Mouse (Mus musculus): ENCODE results near the gene Traf3ip2. TPM values are rescaled to one million over a fixed set of nuclear protein-coding genes. Genes with fewer than 3 reads are reported as not detected.

Traf3ip2 gene
- polyA plus RNA-seq, 1 experiment from 2014 or later = 29.0 TPM

DNA sequence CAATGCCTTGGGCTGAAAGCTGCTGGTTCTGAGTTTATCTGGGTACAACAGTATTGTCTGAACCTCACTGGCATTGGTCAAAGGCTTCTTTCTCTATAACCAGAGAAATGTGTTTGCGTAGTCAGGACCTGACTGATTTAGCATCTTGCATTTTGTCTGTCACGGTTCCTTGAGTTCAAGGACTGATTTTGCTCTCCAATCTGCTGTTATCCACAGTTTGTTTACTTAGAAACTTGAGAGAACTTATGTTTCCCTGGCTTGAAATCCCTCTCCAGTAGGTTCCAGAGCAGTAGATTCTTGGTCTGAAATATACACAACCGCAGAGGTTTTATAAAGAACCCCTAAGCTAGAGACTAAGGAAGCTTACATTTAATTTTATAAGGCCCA, 47.5 kb downstream of the Traf3ip2 start:
- Histone ChIP-seq H3K27ac (peak overlapping the region; percentile 91), H3K9me3 (no peaks in the 10 kb centered on the region), H3K4me3 (replicated peaks) (no peak overlapping the region), H3K4me1 (peaks cover 32% of the 10 kb centered on the region), H3K36me3 (no peaks in the 10 kb centered on the region), H3K27me3 (replicated peaks) (no peaks in the 10 kb centered on the region), H3K9ac (no peak overlapping the region), H3K4me2 (no peak overlapping the region)
- no peak for ATAC-seq (ENCODE audit: insufficient read depth, low FRiP score, low read depth)
- WGBS = 36% methylated on average over 3 of the region's 3 CpGs

- H3K9ac ChIP-seq = no peak overlapping the region
- no peak for ATAC-seq (ENCODE audit: insufficient read depth, low FRiP score, low read depth)
- no peaks in the 10 kb centered on the region for H3K36me3 ChIP-seq
- 27% methylated on average over 5 of the region's 5 CpGs for WGBS
- H3K27ac ChIP-seq = peak overlapping the region; percentile 91
- H3K9me3 ChIP-seq = no peaks in the 10 kb centered on the region
- H3K27me3 ChIP-seq (replicated peaks) = no peaks in the 10 kb centered on the region
- no peak overlapping the region for H3K4me2 ChIP-seq
- peaks cover 32% of the 10 kb centered on the region for H3K4me1 ChIP-seq
- no peak overlapping the region for H3K4me3 ChIP-seq (replicated peaks)
Observed at GRCm38 (mm10) chr10:39660698-39661097, 48.0 kb downstream of the Traf3ip2 start.

GRCm38 (mm10) chr10:39665071-39665502, 52.4 kb downstream of the Traf3ip2 start:
- Histone ChIP-seq H3K4me3 (replicated peaks) (no peak overlapping the region), H3K4me2 (no peak overlapping the region), H3K36me3 (no peaks in the 10 kb centered on the region), H3K27me3 (replicated peaks) (no peaks in the 10 kb centered on the region), H3K4me1 (peaks cover 19% of the 10 kb centered on the region), H3K9ac (no peak overlapping the region), H3K9me3 (no peaks in the 10 kb centered on the region), H3K27ac (peak overlapping the region; percentile 12; the same call in 1 of the 2 replicates)
- WGBS = 54% methylated on average over 4 of the region's 4 CpGs
- no peak for ATAC-seq (ENCODE audit: insufficient read depth, low FRiP score, low read depth)

GRCm38 (mm10) chr10:39666027-39666426, 53.3 kb downstream of the Traf3ip2 start:
- Histone ChIP-seq H3K27ac (0 out of 2 replicates have a peak overlapping the region, but pooled peaks have one; percentile 9), H3K4me1 (peaks cover 11% of the 10 kb centered on the region; the same call in 1 of the 2 replicates)
- no peak for ATAC-seq (ENCODE audit: insufficient read depth, low FRiP score, low read depth)

GRCm38 (mm10) chr10:39671451-39671850, 58.7 kb downstream of the Traf3ip2 start:
- WGBS = 86% methylated on average over 1 of the region's 1 CpGs
- peaks cover 8% of the 10 kb centered on the region; the same call in 1 of the 2 replicates for H3K4me1 ChIP-seq
- no peaks in the 10 kb centered on the region for H3K36me3 ChIP-seq
- no peaks in the 10 kb centered on the region for H3K9me3 ChIP-seq
- no peak overlapping the region for H3K4me3 ChIP-seq (replicated peaks)
- no peak overlapping the region for H3K27ac ChIP-seq
- ATAC-seq (ENCODE audit: insufficient read depth, low FRiP score, low read depth) = no peak
- no peaks in the 10 kb centered on the region for H3K27me3 ChIP-seq (replicated peaks)
- no peak overlapping the region for H3K9ac ChIP-seq
- no peak overlapping the region for H3K4me2 ChIP-seq

More at GRCm38 (mm10) chr10:39666027-39666426, 53.3 kb downstream of the Traf3ip2 start:
- Histone ChIP-seq H3K9me3 (no peaks in the 10 kb centered on the region), H3K36me3 (no peaks in the 10 kb centered on the region), H3K9ac (no peak overlapping the region), H3K27me3 (replicated peaks) (no peaks in the 10 kb centered on the region), H3K4me3 (replicated peaks) (no peak overlapping the region), H3K4me2 (no peak overlapping the region)
- 37% methylated on average over 3 of the region's 3 CpGs for WGBS

DNA sequence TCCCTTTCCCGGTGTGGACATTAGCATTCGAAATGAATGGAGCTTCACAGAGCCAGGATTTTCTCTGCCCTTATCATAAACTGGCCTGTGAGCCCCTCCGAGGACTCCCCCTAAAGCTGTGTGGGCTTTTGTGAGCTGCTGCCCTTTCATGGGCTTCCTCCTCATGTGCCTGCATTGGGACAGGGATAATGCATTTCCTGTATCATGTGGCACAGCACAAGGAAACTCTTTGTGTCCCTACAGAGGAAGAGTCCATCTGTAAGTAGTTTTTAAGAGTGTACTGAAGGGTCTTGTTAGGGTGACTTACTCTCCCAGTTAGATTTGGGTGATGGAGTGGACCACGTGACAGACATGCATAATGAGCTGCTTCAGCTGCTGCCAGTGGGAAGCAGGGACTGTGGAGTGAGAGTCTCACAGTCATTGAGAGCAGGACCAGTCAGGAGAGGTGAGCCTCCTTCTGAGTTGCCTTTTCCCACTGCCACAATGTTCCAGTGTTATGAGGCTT, 59.9 kb downstream of the Traf3ip2 start:
- Histone ChIP-seq H3K9ac (no peak overlapping the region), H3K4me1 (peaks cover 8% of the 10 kb centered on the region; the same call in 1 of the 2 replicates), H3K27ac (peak overlapping the region; percentile 67; the same call in 1 of the 2 replicates), H3K4me3 (replicated peaks) (no peak overlapping the region), H3K36me3 (no peaks in the 10 kb centered on the region), H3K27me3 (replicated peaks) (no peaks in the 10 kb centered on the region), H3K9me3 (no peaks in the 10 kb centered on the region), H3K4me2 (no peak overlapping the region)
- WGBS = 27% methylated on average over 4 of the region's 4 CpGs
- ATAC-seq (ENCODE audit: insufficient read depth, low FRiP score, low read depth) = peak; percentile 48; the same call in 1 of the 2 replicates

- no peak for ATAC-seq (ENCODE audit: insufficient read depth, low FRiP score, low read depth)
Observed at GRCm38 (mm10) chr10:39674106-39674505, 61.4 kb downstream of the Traf3ip2 start.

DNA sequence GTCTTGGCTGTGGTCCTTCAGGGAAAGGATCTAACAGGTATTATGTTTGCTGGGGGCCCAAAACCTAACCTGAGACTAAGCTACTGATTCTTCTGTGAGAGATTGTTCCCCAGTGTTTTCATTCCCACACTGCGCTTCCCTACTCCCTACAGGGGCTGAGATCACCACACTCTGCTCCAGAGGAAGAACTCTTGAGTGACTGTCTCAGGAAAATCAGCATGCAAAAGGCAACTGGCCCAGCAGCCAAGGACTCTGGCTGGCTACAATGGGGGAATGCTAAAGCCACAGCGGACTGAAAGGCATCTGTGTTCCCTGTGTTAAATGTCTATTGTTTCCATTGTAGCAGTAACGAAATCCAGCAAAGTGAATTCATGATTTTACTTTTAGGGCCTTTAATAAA, 62.0 kb downstream of the Traf3ip2 start:
- Histone ChIP-seq H3K9me3 (no peaks in the 10 kb centered on the region), H3K9ac (no peak overlapping the region), H3K27me3 (replicated peaks) (no peaks in the 10 kb centered on the region), H3K4me2 (no peak overlapping the region), H3K27ac (peak overlapping the region; percentile 80), H3K4me3 (replicated peaks) (no peak overlapping the region), H3K4me1 (peaks cover 8% of the 10 kb centered on the region; the same call in 1 of the 2 replicates), H3K36me3 (no peaks in the 10 kb centered on the region)
- ATAC-seq (ENCODE audit: insufficient read depth, low FRiP score, low read depth) = no peak
- WGBS = 69% methylated on average over 3 of the region's 3 CpGs

More at GRCm38 (mm10) chr10:39674106-39674505, 61.4 kb downstream of the Traf3ip2 start:
- 18% methylated on average over 3 of the region's 3 CpGs for WGBS
- no peak overlapping the region for H3K9ac ChIP-seq
- H3K9me3 ChIP-seq = no peaks in the 10 kb centered on the region
- H3K4me1 ChIP-seq = peaks cover 8% of the 10 kb centered on the region; the same call in 1 of the 2 replicates
- no peak overlapping the region for H3K4me2 ChIP-seq
- H3K4me3 ChIP-seq (replicated peaks) = no peak overlapping the region
- H3K27me3 ChIP-seq (replicated peaks) = no peaks in the 10 kb centered on the region
- peak overlapping the region; percentile 41 for H3K27ac ChIP-seq
- no peaks in the 10 kb centered on the region for H3K36me3 ChIP-seq

DNA sequence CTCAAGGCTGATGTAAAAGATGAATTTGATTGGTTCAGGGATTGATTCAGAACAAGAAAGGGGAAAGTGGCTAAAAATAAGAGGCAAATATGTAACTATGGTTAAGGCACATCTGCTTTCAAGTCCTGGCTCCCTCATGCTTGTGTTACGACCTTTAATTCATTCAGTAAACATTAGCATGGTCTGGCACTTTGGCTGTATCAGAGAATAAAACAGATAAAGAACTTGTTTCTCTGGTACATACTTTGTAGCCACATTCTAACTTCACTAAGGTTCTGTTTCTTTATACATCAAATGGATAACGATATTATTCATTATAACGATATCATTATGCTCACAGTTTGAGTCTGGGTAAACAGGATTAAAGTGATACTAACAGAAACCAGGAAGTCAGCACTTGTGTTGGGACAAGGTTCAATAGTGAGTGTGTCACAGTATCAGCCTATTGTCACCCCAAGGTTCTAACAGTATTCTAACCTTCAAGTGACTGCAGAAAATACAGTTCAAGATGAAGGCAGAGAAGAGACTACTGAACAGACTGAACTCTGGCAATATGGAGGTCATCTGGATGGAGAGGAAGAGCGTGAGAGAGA, 65.6 kb downstream of the Traf3ip2 start:
- Histone ChIP-seq H3K4me3 (replicated peaks) (no peak overlapping the region), H3K9me3 (no peaks in the 10 kb centered on the region), H3K27me3 (replicated peaks) (no peaks in the 10 kb centered on the region), H3K4me1 (no peaks in the 10 kb centered on the region; the same call in 1 of the 2 replicates), H3K4me2 (no peak overlapping the region), H3K27ac (peak overlapping the region; percentile 65; the same call in 1 of the 2 replicates), H3K36me3 (no peaks in the 10 kb centered on the region), H3K9ac (no peak overlapping the region)
- 69% methylated on average over 4 of the region's 4 CpGs for WGBS
- ATAC-seq (ENCODE audit: insufficient read depth, low FRiP score, low read depth) = peak; percentile 73

DNA sequence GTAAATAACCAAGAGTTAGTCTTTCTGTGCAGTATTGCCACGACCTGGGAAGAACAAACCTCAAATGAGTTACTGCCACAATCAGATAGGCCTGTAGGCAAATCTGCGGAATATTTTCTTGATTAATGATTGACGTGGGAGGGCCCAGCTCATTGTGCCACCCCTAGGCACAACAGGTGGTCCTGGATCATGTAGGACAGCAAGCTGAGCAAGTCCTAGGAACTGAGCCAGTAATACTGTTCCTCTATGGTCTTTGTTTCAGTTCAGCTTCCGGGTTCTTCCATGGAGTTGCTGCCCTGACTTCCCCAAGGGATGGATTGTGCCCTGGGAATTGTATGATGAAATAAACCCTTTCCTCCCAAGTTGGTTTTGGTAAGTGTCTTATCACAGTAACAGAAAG, 68.3 kb downstream of the Traf3ip2 start:
- Histone ChIP-seq H3K4me1 (no peaks in the 10 kb centered on the region), H3K27ac (peak overlapping the region; percentile 33; the same call in 1 of the 2 replicates), H3K9ac (no peak overlapping the region), H3K27me3 (replicated peaks) (no peaks in the 10 kb centered on the region), H3K9me3 (no peaks in the 10 kb centered on the region), H3K36me3 (no peaks in the 10 kb centered on the region), H3K4me2 (no peak overlapping the region), H3K4me3 (replicated peaks) (no peak overlapping the region)
- WGBS = 72% methylated on average over 4 of the region's 4 CpGs
- ATAC-seq (ENCODE audit: insufficient read depth, low FRiP score, low read depth) = no peak; the same call in 1 of the 2 replicates

GRCm38 (mm10) chr10:39682556-39682955, 69.8 kb downstream of the Traf3ip2 start:
- H3K36me3 ChIP-seq = no peaks in the 10 kb centered on the region
- WGBS = 53% methylated on average over 2 of the region's 2 CpGs

DNA sequence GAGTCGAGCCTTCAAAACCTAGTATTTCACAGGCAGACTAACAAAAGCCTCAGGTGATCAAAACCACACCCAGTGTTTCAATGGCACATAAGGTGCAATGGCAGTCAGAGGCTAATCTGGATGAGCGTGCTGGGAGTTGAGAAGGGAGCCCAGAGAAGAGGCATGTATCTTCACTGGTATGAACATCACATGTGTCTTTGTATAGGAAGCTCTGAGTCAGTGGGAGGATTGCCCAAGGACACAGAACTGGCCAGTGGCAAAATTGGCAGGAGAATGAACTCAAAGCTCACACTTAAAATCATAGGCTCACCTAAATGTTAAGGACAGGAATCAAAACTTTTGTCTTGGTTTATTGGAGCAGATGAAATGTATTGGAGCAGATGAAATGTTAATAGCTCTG, 70.7 kb downstream of the Traf3ip2 start:
- no peak overlapping the region for H3K27ac ChIP-seq
- no peaks in the 10 kb centered on the region for H3K4me1 ChIP-seq
- H3K27me3 ChIP-seq (replicated peaks) = no peaks in the 10 kb centered on the region
- no peaks in the 10 kb centered on the region for H3K36me3 ChIP-seq
- H3K4me3 ChIP-seq (replicated peaks) = no peak overlapping the region
- H3K4me2 ChIP-seq = no peak overlapping the region
- no peak overlapping the region for H3K9ac ChIP-seq
- H3K9me3 ChIP-seq = no peaks in the 10 kb centered on the region
- 75% methylated on average over 2 of the region's 2 CpGs for WGBS
- no peak for ATAC-seq (ENCODE audit: insufficient read depth, low FRiP score, low read depth)

More at GRCm38 (mm10) chr10:39682556-39682955, 69.8 kb downstream of the Traf3ip2 start:
- Histone ChIP-seq H3K9me3 (no peaks in the 10 kb centered on the region), H3K4me2 (no peak overlapping the region), H3K4me1 (no peaks in the 10 kb centered on the region), H3K27me3 (replicated peaks) (no peaks in the 10 kb centered on the region), H3K9ac (no peak overlapping the region), H3K27ac (no peak overlapping the region), H3K4me3 (replicated peaks) (no peak overlapping the region)
- no peak for ATAC-seq (ENCODE audit: insufficient read depth, low FRiP score, low read depth)
